Mouse (Mus musculus) heart, postnatal 4 days (tissue): Measurements from ENCODE around the gene Prp2. TPM values are rescaled to one million over a fixed set of nuclear protein-coding genes. Genes with fewer than 3 reads are reported as not detected.
"Not testable (repeated sequence)": the region's sequence is repeated elsewhere in the genome, so short reads cannot be mapped to it uniquely, and the experiment has no call there.

Source experiments
- DNase-seq: peaks from one replicate; pipeline ENCODE4 v3.0.0; 2021
- total RNA-seq, 2 experiments: library from RNA; stranded (reverse); gene quantifications; 2 replicates each; pipeline ENCODE4 v1.2.3; 2021

The Prp2 gene
- total RNA-seq: not detected

DNA sequence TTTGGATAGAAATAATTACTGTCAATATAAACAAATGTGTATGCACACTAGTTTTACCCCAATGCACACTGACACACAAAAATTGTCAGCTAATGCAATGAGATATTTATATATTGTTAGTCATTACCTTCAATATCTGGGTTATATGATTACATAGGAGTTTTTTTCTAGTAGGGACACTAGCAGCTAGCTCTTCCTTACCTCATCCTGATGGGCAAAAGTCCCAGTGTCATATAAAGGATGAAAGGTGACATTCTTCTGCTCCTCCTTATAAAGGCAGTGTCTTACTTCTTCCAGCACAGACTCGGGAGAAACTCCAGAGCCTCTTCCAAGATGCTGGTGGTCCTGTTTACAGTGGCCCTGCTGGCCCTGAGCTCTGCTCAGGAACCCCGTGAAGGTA is at the start of gene Prp2:
Gene Prp2 (plus strand): TSS at position 301 of the 400 bp plus-strand sequence.
- DNase-seq: not testable (repeated sequence)

DNA sequence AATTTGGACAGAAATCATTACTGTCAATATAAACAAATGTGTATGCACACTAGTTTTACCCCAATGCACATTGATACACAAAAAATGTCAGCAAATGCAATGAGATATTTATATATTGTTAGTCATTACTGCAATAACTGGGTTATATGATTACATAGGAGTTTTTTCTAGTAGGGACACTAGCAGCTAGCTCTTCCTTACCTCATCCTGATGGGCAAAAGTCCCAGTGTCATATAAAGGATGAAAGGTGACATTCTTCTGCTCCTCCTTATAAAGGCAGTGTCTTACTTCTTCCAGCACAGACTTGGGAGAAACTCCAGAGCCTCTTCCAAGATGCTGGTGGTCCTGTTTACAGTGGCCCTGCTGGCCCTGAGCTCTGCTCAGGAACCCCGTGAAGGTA is 26.2 kb upstream of the Prp2 start, which contains the start of gene Prh1:
Gene Prh1 (plus strand): TSS at position 301 of the 400 bp plus-strand sequence.
- not testable (repeated sequence) for DNase-seq

DNA sequence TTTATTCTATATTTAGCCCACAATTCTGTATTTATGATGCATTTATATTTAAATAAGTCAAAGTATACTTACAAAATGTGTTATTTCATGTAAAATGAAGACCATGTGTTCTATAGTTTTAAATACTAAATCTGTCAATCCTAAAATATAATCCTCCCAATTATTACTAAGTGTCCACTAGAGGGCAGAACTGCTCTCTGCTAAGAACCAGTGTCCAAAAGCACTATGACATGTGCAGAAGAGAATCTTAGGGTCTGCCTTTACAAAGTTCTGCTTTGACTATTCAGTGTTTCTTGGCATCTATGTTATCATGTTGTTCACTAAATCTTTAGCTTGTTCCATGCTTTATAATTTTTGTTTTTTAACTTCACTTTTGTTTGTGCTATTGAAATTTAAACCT is 53.7 kb downstream of the Prp2 start:
- DNase-seq: no peak

Other genes starting within 250 kb of the Prp2 start
- not detected for gene Gm8882, start 231.8 kb upstream of the Prp2 start, total RNA-seq
- not detected for gene Prh1, start 26.1 kb upstream of the Prp2 start, total RNA-seq
- not detected for gene A630073D07Rik, start 55.6 kb downstream of the Prp2 start, total RNA-seq
- not detected for gene Tas2r120, start 61.0 kb downstream of the Prp2 start, total RNA-seq
- gene Tas2r121, start 105.1 kb downstream of the Prp2 start, total RNA-seq: not detected
- not detected for gene Tas2r122, start 116.0 kb downstream of the Prp2 start, total RNA-seq
- not detected for gene Tas2r115, start 142.1 kb downstream of the Prp2 start, total RNA-seq
- gene Tas2r124, start 158.8 kb downstream of the Prp2 start, total RNA-seq: not detected
- not detected for gene Tas2r102, start 166.2 kb downstream of the Prp2 start, total RNA-seq
- not detected for gene Tas2r136, start 182.2 kb downstream of the Prp2 start, total RNA-seq
- gene Tas2r117, start 206.9 kb downstream of the Prp2 start, total RNA-seq: not detected